Mouse (Mus musculus) thymus, postnatal 0 days (tissue): Measurements from ENCODE around the gene Tbc1d9. TPM values are rescaled to one million over a fixed set of nuclear protein-coding genes. Genes with fewer than 3 reads are reported as not detected.
"Not testable (repeated sequence)": the region's sequence is repeated elsewhere in the genome, so short reads cannot be mapped to it uniquely, and the experiment has no call there.

Source experiments
- DNase-seq: peaks from one replicate; pipeline ENCODE4 v3.0.0-alpha.2; 2015; ENCODE audit warnings: low spot score
- polyA plus RNA-seq: library from polyadenylated mRNA; unstranded; fragments of >200 nt; fragmentation: Nextera tagmentation; extraction: Ambion mirVana; gene quantifications from 2 replicates; pipeline ENCODE4 v1.2.1, GENCODE M21; 2015

Tbc1d9 gene
- polyA plus RNA-seq, 1 experiment from 2014 or later: 1.4 TPM

DNA sequence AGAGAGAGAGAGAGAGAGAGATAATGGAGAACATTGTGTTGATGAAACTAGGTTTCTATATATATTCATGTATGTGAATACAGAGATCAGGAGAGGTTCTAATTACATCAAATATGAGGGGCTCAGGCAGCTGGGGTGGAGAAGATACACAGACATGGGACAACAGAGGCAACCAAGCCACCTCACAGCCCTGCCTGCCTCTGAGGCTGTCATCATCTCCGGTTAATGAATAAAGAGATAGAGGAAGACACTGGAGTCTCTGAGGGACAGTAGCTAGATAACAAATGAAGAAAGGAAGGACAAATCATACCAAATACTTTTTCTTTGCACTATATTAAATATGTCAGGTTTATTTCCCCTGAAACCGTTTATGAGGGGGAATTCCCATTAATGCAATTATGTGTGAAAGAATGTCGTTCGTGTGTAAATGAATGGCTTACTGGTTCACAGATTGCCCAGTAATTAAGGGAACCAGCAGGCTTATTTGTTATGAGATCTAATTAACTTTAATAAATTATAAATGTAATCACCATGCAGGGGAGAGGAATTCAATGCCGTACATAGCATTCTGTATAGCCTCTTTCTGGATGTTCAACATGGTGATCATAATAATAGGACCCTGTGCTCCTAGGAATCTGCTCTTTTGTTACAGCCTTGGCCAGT is 59.7 kb downstream of the Tbc1d9 start:
- no peak for DNase-seq

- DNase-seq: no peak
These were observed 60.4 kb downstream of the Tbc1d9 start for GRCm38 (mm10) chr8:83225598-83225997.

- no peak for DNase-seq
These were observed 62.2 kb downstream of the Tbc1d9 start for GRCm38 (mm10) chr8:83227336-83227735.

DNA sequence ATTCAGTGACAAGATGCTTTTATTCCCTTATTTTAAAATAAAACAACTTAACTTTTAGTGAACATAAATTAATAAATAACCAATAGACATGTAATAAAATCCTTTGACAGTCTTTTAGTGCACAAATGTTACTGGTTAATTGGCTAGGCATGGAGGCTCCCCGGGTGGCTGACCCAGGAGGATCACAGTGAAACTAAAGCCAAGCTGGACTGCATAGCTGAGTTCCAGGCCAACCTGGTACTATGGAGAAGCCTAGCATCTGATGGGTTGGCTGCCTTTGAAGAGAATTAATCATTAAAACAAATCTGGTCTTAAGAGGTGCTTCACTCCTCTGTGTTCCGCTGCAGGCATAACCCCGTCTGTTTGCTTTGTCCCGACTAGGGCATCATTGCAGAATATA is 67.9 kb downstream of the Tbc1d9 start:
- no peak for DNase-seq

DNA sequence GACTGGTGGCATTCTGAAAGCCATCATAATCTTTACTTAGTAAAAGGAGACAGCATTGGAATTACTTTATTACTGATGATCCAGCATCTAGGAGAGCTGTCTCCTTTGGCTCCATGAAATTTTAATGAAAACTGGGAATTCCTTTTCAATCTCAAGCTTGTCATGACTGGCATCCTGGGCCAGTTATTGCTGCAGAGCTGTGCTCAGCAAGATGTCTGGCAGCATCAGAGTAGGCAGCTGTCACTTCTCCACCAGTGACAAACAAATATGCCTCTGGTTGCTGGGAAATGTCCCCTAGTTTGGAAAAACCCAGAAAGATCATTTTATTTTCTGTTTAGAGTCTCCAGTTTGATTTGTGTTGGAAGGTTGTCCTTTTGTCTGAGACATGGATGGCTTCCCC is 74.2 kb downstream of the Tbc1d9 start:
- no peak for DNase-seq

DNA sequence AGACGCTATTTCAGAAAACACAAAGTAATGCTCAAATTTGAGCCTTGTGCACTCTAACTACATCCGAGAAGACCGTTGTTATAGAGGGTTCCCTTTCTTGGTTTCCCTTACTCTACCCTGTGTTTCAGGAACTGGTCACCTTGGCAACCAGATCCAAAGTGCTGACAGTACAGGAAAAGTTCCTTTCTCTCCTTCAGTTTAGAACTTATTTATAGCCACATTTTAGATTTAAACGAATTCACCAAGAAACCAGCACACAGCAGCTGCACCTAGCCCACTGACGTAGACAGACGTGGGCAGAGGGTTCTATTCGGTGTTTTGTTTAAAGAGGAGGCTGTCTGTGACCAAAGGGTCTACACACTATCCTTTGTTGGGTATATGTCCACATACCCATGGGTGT is 79.0 kb downstream of the Tbc1d9 start:
- no peak for DNase-seq

GRCm38 (mm10) chr8:83250858-83251257 is 85.7 kb downstream of the Tbc1d9 start:
- no peak for DNase-seq

GRCm38 (mm10) chr8:83251362-83252246 is 86.5 kb downstream of the Tbc1d9 start:
- no peak for DNase-seq

DNA sequence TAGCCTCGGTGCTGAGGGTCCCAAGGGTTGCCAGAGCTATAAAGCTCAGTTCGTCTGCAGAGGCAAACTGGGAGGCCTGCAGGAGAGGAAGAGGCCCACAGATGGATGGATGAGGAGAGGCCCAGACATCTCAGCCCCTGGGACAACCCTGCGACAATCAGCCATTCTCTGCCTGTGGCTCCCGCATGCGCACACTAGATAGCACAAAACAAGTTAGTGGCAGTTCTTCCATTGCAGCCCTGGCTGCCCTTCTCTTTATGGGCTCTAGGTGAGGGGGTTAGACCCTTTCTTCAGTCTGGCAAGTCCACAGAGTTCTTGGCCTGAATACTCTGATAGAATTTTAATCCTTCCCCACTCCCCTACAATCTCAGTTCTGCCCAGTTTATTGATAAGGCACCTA is 87.6 kb downstream of the Tbc1d9 start:
- DNase-seq: no peak

- DNase-seq: no peak
These were observed 92.5 kb downstream of the Tbc1d9 start for GRCm38 (mm10) chr8:83257631-83258030.

DNA sequence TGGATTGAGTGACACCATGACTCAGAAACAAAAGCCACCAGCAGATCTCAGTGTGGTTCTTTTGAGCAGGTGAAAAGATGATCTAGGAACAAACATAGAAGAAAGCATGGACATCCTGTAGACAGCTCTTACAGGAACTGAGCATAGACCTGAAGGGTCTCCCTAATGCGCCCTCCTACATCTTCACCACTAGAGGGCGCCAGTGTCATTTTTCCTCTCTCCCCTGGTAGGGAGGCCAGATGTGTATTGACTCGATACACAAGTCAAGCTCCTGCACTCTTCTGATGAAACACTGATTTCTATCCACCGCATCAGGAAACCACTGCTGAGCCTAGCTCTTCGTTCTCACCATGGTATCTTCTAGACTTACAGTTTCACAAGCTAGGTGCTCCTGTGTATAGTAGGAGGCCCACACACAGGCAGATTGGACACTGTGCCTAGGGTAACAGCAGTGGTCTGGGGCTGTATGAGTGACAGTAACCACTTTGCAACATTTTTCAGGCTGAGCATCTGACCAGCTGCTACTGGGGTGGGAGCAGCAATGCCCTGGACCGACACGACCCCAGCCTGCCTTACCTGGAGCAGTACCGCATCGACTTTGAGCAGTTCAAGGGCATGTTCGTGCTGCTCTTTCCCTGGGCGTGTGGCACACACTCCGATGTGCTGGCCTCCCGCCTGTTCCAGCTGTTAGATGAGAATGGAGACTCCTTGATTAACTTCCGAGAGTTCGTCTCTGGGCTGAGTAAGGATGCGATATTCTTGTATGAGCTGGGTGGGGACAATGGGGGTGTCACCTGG is 95.5 kb downstream of the Tbc1d9 start:
- peak; percentile 76 for DNase-seq

DNA sequence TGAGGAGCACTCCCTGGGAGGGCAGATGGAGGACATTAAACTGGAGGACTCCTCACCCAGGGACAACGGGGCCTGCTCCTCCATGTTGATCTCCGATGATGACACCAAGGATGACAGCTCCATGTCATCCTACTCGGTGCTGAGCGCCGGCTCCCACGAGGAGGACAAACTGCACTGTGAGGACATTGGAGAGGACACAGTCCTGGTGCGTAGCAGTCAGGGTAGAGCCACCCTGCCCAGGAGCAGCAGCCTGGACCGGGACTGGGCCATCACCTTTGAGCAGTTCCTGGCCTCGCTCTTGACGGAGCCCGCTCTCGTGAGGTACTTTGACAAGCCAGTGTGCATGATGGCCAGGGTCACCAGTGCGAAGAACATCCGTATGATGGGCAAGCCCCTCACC is 106.0 kb downstream of the Tbc1d9 start:
- DNase-seq: no peak

DNA sequence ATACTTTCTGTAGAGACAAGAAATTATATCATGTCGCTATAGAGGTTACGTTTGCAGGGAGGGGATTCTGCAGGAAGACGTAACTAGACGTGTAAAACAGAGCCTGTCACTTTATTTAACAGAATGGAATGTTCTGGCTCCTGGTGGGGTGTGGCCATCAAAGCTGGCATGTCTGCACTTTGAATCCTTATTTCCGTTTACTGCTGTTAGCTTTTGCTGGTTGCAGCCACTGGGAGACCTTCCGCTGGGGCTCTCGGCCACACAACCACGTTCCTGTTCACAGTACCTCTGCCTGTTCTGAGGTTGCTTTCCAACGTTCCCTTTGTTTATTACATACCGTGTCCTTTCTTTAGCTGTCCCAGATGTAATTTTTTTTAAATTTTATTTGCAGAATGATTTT is 107.3 kb downstream of the Tbc1d9 start:
- no peak for DNase-seq

- DNase-seq: no peak
These were observed 109.3 kb downstream of the Tbc1d9 start for GRCm38 (mm10) chr8:83274470-83274869.

GRCm38 (mm10) chr8:83278431-83278830 is 113.3 kb downstream of the Tbc1d9 start:
- no peak for DNase-seq

DNA sequence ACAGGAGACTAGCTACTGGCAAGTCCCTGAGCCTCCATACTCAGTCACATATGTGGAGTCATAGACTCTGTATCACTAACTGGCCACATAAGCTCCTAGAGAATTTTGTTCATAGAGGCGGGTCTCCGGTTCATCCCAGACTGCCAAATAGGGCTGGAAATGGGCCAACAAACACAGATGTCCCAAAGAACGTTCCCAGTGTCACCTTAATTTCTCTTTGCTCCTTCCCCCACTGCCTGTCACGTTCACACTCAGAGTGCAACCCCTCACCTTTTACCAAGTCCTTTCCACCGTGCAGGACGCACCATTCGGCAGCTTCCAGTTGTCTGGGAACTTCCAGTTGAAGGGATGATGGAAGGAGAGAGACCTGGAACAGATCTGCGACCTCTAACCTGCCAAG is 120.2 kb downstream of the Tbc1d9 start:
- no peak for DNase-seq

DNA sequence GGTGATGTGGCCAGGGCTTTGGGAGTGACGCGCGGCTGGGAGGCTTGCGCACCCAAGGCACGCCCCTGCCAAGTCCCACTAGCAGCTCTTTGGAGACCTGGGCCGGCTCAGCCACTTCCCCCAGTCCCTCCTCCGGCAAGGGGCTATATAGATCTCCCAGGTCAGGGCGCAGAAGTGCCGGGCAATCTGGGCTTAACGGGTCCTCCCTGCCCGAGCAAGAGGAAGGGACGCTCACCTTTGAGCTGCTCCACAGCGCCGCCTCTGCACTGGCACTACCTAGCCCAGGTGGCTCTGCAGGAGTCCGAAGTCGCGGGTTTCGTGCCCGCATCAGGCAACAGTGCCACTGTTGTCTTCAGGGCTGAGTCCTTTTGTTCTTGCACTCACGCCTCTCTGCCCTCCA is 125.0 kb downstream of the Tbc1d9 start, which contains the start of gene Ucp1:
TSS of gene Ucp1 (plus strand) at position 177 of the 400 bp plus-strand sequence.
- no peak for DNase-seq

DNA sequence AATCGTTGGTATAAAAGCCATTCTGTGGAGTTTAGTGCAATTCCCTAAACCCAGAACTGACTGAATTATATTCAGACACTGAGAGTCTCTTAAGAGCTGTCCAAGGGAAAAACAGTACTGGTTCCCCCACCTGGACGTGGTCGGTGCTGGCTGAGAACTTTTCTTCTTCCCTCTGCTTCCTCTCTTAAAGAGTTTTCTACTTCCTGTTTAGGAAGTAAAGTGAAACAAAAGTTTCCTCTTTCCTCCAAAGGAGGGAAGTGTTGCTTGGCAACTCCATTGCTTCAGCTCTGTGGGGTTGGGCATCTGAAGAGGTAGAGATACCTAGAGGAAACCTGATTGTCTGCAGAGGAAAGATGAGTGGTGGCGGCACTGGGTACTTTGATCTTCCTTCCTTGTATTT is 132.2 kb downstream of the Tbc1d9 start:
- DNase-seq: no peak

GRCm38 (mm10) chr8:83300135-83300534 is 135.0 kb downstream of the Tbc1d9 start:
- DNase-seq: no peak

GRCm38 (mm10) chr8:83304946-83305345 is 139.8 kb downstream of the Tbc1d9 start:
- DNase-seq: no peak

DNA sequence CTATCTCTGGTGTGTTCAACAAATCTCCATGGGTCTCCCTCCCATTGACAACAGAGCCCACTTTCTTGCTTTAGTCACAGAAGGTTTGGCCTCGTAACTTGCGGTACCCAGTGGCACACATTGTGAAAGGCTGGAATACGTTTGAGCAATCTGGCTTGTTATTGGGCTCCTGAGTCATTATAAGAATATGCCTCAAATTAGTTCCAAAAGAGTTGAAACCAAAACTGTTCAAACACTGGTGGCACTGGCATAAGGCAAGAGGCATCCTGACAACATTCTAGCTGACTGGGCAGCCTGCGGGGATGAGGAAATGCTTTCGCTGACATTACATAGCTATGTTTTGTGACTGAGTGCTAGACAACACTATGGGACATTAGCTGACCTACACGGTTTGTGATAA is 144.7 kb downstream of the Tbc1d9 start:
- DNase-seq: no peak

DNA sequence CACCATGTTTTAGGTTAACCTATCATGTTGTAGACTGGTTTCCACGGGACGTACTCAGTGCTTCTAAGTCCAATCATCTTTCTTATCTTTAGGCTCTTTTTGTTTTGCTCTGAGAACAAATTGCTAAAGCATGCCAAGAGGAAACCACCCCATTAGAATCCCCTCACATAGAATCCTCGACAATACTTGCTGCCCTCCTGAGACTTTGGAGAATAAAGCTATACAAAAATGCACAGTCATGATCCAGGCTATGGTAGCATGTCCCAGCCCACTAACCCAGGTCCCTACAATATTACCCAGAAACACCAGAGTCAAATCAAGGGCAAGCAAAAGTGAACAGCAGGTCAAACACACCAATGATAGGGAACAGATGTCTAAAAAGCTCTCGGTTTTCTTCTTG is 149.9 kb downstream of the Tbc1d9 start:
- not testable (repeated sequence) for DNase-seq
